Mouse (Mus musculus) hindbrain, embryonic 14.5 days (tissue): Measurements from ENCODE around the gene 1110008L16Rik. TPM values are rescaled to one million over a fixed set of nuclear protein-coding genes. Genes with fewer than 3 reads are reported as not detected.
"Not testable (repeated sequence)": the region's sequence is repeated elsewhere in the genome, so short reads cannot be mapped to it uniquely, and the experiment has no call there.

Experiments used
- ATAC-seq: fragments of 200-750 bp; cut with Nextera tagmentation; 2 replicates; pipeline ENCODE4 v1.8.0; 2017; ENCODE audit warnings: moderate number of reproducible peaks, mild to moderate bottlenecking, moderate TSS enrichment, moderate library complexity; ENCODE audit not compliant: low FRiP score
- DNase-seq: peaks from one replicate; pipeline ENCODE4 v3.0.0-alpha.2; 2015; ENCODE audit warnings: low spot score
- H3K27ac ChIP-seq: fragments of 300-500 bp; sonication (generic); 2 replicates; pipeline ENCODE4 v1.5.1; 2014; ENCODE audit warnings: mild to moderate bottlenecking, moderate library complexity
- H3K27me3 ChIP-seq: fragments of 300-500 bp; sonication (generic); 2 replicates; pipeline ENCODE4 v1.6.1; 2014; ENCODE audit warnings: mild to moderate bottlenecking, low read length, mixed read lengths; ENCODE audit not compliant: control insufficient read depth, insufficient read depth
- H3K36me3 ChIP-seq: fragments of 300-500 bp; sonication (generic); replicated peaks from 2 replicates; pipeline ENCODE4 v1.6.1; 2014; ENCODE audit not compliant: control insufficient read depth, insufficient read depth
- H3K4me1 ChIP-seq: fragments of 300-500 bp; sonication (generic); replicated peaks from 2 replicates; pipeline ENCODE4 v1.6.1; 2014; ENCODE audit warnings: antibody characterized with exemption, low read length, mixed read lengths; ENCODE audit not compliant: control insufficient read depth, insufficient read depth
- H3K4me2 ChIP-seq: fragments of 300-500 bp; sonication (generic); replicated peaks from 2 replicates; pipeline ENCODE4 v1.6.1; 2014; ENCODE audit warnings: mild to moderate bottlenecking, moderate library complexity
- H3K4me3 ChIP-seq: fragments of 300-500 bp; sonication (generic); replicated peaks from 2 replicates; pipeline ENCODE4 v1.5.1; 2014; ENCODE audit warnings: mild to moderate bottlenecking, low read length
- H3K9ac ChIP-seq: fragments of 300-500 bp; sonication (generic); 2 replicates; pipeline ENCODE4 v1.6.1; 2014
- H3K9me3 ChIP-seq: fragments of 300-500 bp; sonication (generic); 2 replicates; pipeline ENCODE4 v1.6.1; 2016; ENCODE audit warnings: low read length; ENCODE audit not compliant: control insufficient read depth
- WGBS: fragments of 180-500 bp; shearing (Covaris S2); extraction: QIAGEN DNeasy Blood & Tissue Kit; methylation state at CpG from one replicate; pipeline ENCODE4 v1.1.7; 2014; 5-methylcytosine and 5-hydroxymethylcytosine counted together
- polyA plus RNA-seq: library from polyadenylated mRNA; unstranded; fragments of >200 nt; fragmentation: Nextera tagmentation; extraction: Ambion mirVana; gene quantifications from 2 replicates; pipeline ENCODE4 v1.2.1, GENCODE M21; 2014

Gene 1110008L16Rik
- 7.9 and 10.7 TPM in 2 replicates for polyA plus RNA-seq

GRCm38 (mm10) chr12:55299336-55299735, at the start of gene 1110008L16Rik:
Gene 1110008L16Rik (plus strand): TSS chr12:55299577.
- WGBS = 94% methylated on average over 5 of the region's 5 CpGs
- DNase-seq (no peak), ATAC-seq (no peak)
- Histone ChIP-seq H3K4me1 (peaks cover 26% of the 10 kb centered on the region), H3K4me2 (no peak within 1 kb of the TSS), H3K9ac (0 out of 2 replicates have a peak within 1 kb of the TSS, but pooled peaks have one; percentile 2), H3K27ac (no peak within 1 kb of the TSS), H3K4me3 (no peak within 1 kb of the TSS), H3K36me3 (peaks cover 48% of the 10 kb centered on the region), H3K27me3 (no peaks in the 10 kb centered on the region), H3K9me3 (no peaks in the 10 kb centered on the region)

DNA sequence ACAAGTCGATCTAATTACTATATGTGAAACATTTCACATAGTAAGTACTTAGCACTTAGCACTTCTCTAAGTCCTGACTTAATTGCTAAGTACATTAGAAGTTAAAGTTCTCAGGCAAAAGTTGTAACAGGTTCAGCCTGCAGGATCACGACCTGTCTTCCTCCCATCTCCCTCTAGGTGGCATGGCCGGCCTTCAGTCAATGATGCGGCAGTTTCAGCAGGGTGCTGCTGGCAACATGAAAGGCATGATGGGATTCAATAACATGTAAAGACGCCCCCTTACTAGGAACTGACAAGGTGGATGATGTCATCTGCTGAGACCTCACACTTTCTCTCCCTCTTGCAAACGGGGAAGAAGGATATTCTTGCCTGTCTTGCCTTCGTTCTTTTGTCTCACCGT, 37.4 kb upstream of the 1110008L16Rik start:
- not testable (repeated sequence) for H3K4me1 ChIP-seq, H3K4me3 ChIP-seq, H3K27ac ChIP-seq, DNase-seq, H3K9ac ChIP-seq, ATAC-seq, H3K27me3 ChIP-seq, H3K9me3 ChIP-seq, H3K4me2 ChIP-seq
- WGBS = no CpG with 5 or more reads among the region's 8 CpGs
- peaks cover 25% of the 10 kb centered on the region for H3K36me3 ChIP-seq

DNA sequence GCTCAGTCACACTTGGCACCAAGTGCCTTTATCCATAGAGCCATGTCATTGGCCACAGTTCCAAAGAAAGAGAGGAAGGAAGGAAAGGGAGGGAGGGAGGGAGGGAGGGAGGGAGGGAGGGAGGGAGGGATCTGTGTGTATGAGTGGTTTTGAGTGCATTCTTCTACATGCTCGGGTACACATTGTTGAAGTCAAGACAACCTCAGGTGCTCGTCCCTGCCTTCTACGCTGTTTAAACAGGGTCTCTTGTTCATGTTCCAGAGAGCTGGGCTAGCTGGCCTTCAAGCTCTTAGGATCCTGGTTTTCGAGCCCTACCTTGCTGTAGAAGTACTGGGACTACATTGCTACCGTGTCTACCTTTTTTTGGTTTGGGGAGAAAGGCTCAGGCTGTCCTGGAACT, 36.0 kb upstream of the 1110008L16Rik start:
- no CpG with 5 or more reads among the region's 5 CpGs for WGBS
- H3K4me3 ChIP-seq, H3K4me1 ChIP-seq, H3K27ac ChIP-seq, H3K27me3 ChIP-seq, H3K9me3 ChIP-seq, H3K4me2 ChIP-seq, ATAC-seq, DNase-seq, H3K9ac ChIP-seq: not testable (repeated sequence)
- H3K36me3 ChIP-seq = peaks cover 13% of the 10 kb centered on the region

DNA sequence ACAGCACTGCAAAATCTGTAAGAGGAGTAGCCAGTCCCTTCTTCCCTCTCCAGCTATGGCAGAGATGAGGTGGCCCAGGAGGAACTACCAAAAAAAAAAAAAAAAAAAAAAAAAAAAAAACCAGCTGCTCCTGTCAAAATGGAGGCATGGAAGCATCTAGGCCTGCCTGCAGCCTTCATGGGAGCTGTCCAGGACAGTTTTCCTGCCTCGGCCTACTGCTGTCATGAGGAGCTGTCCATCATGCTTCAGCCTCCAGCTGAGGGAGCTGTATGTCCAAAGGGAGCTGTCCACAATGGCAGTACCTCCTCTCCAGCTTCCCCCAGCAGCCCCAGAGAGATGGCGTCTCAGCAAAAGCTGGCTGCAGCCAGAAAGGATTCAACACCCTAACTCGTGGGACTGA, 27.1 kb upstream of the 1110008L16Rik start:
- Histone ChIP-seq H3K9ac (no peak overlapping the region), H3K4me3 (no peak overlapping the region), H3K4me1 (no peaks in the 10 kb centered on the region), H3K9me3 (no peaks in the 10 kb centered on the region), H3K27ac (no peak overlapping the region), H3K27me3 (no peaks in the 10 kb centered on the region), H3K4me2 (no peak overlapping the region), H3K36me3 (no peaks in the 10 kb centered on the region)
- WGBS = 85% methylated on average over 3 of the region's 3 CpGs
- no peak for DNase-seq
- no peak for ATAC-seq

DNA sequence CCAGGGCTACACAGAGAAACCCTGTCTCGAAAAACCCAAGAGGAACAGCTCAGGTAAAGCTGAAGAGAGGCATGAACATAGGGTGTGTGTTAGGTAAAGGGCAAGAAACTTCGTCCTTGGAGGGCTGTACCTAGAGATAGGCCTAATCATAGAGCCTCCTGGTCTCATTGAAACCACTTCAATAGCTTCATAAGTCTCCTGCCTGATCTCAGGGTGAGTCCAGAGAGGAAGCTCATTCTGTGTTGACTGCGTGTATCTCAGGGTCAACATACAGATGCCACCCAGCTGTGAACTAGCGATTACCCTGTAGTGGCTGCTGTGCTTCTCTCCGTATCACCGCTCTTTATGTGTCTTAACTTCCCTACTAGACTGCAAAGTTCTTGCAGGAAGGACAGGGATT, 21.8 kb upstream of the 1110008L16Rik start:
- H3K4me1 ChIP-seq, DNase-seq, H3K4me2 ChIP-seq, H3K4me3 ChIP-seq, H3K27ac ChIP-seq, ATAC-seq, H3K9ac ChIP-seq, H3K27me3 ChIP-seq, H3K9me3 ChIP-seq: not testable (repeated sequence)
- 90% methylated on average over 3 of the region's 6 CpGs for WGBS
- H3K36me3 ChIP-seq = peaks cover 17% of the 10 kb centered on the region

DNA sequence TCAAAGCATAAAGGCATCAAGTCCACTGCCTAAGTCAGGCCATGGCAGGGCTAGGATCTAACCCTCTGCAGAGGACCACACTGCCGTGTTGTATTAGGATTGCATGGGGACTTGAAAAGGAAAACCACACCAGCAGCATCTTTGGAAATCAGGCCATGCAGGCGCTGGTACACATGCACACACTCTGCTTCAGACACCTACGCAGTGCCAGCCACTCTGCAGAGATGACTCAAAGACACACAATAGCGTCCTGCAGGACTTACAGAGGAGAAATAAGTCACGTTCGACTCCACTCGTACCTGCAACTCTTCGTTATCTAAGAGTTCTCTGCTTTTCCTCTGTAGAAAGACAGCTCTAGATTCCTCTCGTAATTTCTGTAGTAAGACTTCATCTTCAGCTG, 1.3 kb upstream of the 1110008L16Rik start:
- H3K36me3 ChIP-seq = peaks cover 60% of the 10 kb centered on the region
- H3K4me1 ChIP-seq = peaks cover 21% of the 10 kb centered on the region
- no peaks in the 10 kb centered on the region for H3K27me3 ChIP-seq
- DNase-seq (no peak), ATAC-seq (no peak)
- no peak overlapping the region for H3K4me3 ChIP-seq
- no peaks in the 10 kb centered on the region for H3K9me3 ChIP-seq
- no peak overlapping the region for H3K4me2 ChIP-seq
- WGBS = 95% methylated on average over 9 of the region's 9 CpGs
- H3K27ac ChIP-seq = no peak overlapping the region
- H3K9ac ChIP-seq = no peak overlapping the region

GRCm38 (mm10) chr12:55300820-55301351, 1.5 kb downstream of the 1110008L16Rik start:
- 88% methylated on average over 3 of the region's 3 CpGs for WGBS
- Histone ChIP-seq H3K9me3 (no peaks in the 10 kb centered on the region), H3K36me3 (peaks cover 34% of the 10 kb centered on the region), H3K4me3 (peak overlapping the region; percentile 59), H3K27ac (no peak overlapping the region), H3K27me3 (no peaks in the 10 kb centered on the region), H3K4me1 (peaks cover 26% of the 10 kb centered on the region), H3K4me2 (peak overlapping the region; percentile 81), H3K9ac (peak overlapping the region; percentile 82)
- ATAC-seq (no peak), DNase-seq (no peak)

DNA sequence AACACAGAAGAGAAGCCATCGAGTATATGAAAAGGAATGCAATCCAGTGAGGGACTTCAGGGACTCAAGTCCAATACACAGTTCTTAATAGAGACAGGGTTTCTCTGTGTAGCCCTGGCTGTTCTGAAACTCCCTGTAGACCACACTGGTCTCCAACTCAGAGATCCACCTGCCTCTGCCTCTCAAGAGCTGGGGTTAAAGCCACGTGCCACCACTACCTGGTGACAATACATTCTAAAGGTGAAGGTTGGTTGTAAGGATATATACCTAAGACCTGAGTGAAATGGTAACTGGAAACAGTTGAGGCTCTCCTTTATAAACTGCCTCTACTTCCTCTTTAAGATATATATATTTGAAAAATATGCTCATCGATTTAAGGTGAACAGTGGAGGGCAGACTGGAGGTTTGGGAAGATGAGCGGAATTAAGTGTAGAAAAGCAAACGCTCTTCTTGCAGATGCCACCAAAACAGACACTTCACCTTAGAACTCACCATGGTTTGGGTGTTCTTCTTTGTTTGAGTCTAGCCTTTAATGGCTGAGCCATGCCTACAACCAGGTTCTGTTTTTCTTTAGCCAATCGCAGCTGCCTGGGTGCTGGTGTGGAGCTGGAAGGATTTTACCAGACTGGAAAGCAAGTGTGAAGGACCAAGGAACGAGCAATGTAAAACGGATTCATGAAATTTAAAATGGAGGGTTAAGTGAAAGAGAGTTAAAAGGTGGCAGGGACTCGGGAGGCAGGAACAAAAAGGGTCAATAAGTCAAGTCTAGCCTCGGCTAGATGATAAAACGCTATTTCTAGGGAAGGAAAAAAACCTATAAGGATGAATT, 2.3 kb downstream of the 1110008L16Rik start:
- peak overlapping the region; percentile 81 for H3K4me2 ChIP-seq
- no peaks in the 10 kb centered on the region for H3K9me3 ChIP-seq
- peaks cover 28% of the 10 kb centered on the region for H3K36me3 ChIP-seq
- 45% methylated on average over 11 of the region's 11 CpGs for WGBS
- H3K27me3 ChIP-seq = no peaks in the 10 kb centered on the region
- peaks cover 26% of the 10 kb centered on the region for H3K4me1 ChIP-seq
- H3K27ac ChIP-seq = peak overlapping the region; percentile 89
- no peak for ATAC-seq
- H3K4me3 ChIP-seq = peak overlapping the region; percentile 59
- DNase-seq = peak; percentile 26
- H3K9ac ChIP-seq = peak overlapping the region; percentile 82

DNA sequence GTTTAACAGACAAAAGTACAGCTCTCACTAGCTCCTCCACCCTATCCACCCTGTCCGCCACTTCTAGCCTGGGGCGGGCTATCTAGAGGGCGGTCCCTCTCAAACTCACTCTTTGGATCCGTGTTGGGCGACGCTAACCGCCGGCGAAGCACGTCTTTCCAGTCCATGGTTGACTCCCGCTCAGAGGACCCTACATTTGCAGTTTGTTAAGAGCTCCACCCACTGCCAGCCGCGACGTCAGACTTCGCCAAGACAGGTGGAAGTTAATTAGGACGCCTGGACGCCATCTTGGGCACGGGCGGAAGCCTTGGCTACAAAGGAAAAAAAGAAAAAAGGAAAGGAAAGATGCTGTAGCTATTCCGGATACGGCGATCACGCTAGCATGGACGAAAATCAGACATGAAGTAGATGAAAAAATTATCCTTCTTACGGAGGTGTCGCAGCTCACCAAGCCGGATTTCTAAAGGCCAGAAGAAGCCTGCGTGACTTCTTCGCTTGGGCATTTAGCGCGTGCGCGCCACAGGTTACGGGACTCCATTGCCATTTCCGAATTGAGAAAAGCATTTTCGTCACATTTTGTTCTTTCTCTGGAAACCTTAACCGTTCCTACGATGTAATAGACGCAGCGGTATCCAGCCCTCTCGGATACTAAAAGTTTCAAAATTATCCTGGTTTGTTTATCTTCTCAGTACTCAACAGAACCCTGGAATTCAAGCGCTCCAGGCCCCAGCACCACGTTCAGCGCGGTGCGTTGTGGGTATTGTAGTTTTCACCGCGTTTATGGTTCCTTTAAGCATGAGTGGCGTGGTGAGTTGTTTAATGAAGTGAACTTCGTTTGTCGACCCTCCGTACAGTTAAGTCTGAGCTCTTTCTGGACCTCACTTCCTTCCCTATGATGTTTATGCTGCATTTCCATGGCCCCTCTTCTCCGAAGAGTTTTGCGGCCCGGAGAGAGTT, 3.4 kb downstream of the 1110008L16Rik start, which contains the start of gene Ppp2r3c:
Ppp2r3c (minus strand) TSS at position 514 of the 957 bp plus-strand sequence.
- H3K4me1 ChIP-seq = peaks cover 26% of the 10 kb centered on the region
- H3K9ac ChIP-seq = peak within 1 kb of the TSS; percentile 82
- no peaks in the 10 kb centered on the region for H3K9me3 ChIP-seq
- under 1% methylated on average over 55 of the region's 55 CpGs for WGBS
- ATAC-seq = peak; percentile 96
- peak within 1 kb of the TSS; percentile 89 for H3K27ac ChIP-seq
- peak within 1 kb of the TSS; percentile 59 for H3K4me3 ChIP-seq
- DNase-seq = peak; percentile 94
- H3K4me2 ChIP-seq = peak within 1 kb of the TSS; percentile 81
- no peaks in the 10 kb centered on the region for H3K27me3 ChIP-seq
- H3K36me3 ChIP-seq = peaks cover 18% of the 10 kb centered on the region
